Mouse (Mus musculus): ENCODE results near the gene Gm3402.
"Not testable (repeated sequence)": the region's sequence is repeated elsewhere in the genome, so short reads cannot be mapped to it uniquely, and the experiment has no call there.

DNA sequence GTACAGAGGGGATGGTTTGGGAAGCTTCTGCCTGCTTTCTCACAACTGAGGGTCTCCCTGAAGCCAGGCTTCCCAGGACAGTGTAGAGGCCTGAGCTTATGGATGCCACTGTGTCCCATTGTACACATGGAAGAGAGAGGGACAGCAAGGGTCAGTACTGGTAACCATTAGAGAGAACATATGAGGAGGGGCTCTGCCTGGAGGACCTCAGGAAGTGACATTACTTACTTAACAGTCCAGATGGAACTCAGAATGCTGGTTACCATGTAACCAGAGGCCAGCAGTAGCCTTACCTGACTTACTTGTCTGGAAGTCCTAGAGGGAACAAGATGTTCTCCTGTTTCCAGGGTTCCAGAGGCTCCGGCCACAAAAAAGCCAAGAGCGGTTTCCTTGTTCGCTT, 23.4 kb downstream of the Gm3402 start, which contains the start of gene Gm3409:
- TF ChIP-seq CTCF (IDR thresholded peaks at IDR 0.05; ENCODE audit: low read depth); EP300 (optimal IDR thresholded peaks at IDR 0.05): not testable (repeated sequence)
